Mouse (Mus musculus): ENCODE results near the gene Psmd7. TPM values are rescaled to one million over a fixed set of nuclear protein-coding genes. Genes with fewer than 3 reads are reported as not detected.
A peak's percentile ranks its signal among the peaks of the same experiment; 100 is the strongest.

The Psmd7 gene
- polyA plus RNA-seq, 1 experiment: 4.4 TPM

DNA sequence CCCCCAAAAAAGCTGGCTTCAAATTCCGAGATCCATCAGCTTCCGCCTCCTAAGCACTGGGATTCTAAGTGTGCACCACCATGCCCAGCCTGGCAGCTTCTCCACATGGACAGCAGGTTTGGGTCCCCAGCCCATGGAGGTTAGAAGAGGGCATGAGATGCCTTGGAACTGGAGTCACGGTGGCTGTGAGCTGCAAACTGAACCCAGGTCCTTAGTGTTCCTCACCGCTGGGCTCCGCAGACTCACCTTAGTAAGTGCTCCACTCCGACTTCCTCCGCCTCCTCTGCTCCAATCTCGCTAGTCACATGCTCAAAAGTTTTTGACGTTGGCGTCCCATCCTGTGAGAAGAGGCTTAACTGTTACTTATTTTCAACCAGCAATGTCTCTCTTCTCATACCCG, 6.1 kb downstream of the Psmd7 start:
- Histone ChIP-seq H3K4me3 (replicated peaks) (no peak overlapping the region), H3K9me3 (ENCODE audit: control insufficient read depth, low read length) (no peaks in the 10 kb centered on the region), H3K36me3 (ENCODE audit: control insufficient read depth) (peaks cover 91% of the 10 kb centered on the region), H3K27me3 (ENCODE audit: control insufficient read depth) (no peaks in the 10 kb centered on the region), H3K4me1 (ENCODE audit: control insufficient read depth) (peaks cover 40% of the 10 kb centered on the region)
- TF ChIP-seq GATA1 (IDR thresholded peaks at IDR 0.05; ENCODE audit: low read length): no peak
- no peak for TF ChIP-seq TAL1 (IDR thresholded peaks at IDR 0.05; ENCODE audit: low read length)

DNA sequence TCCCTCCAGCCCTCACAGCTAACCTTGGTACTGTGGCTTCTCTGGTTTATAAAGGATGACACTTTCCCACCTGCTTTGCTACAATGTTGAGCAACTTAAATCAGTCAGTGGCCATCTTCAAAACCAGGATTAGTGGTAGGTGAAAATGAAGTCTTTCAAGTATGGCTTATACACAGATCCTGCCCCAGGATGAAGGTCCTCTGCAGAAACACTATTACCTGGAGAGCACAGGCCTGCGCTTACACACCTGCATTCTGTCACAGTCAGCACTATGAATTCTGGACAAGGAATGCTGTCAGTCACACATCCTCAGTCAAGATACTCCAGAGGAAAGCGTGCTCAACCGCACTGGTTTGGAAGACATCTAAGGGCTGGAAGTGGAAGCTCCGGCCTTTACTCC, 6.7 kb downstream of the Psmd7 start:
- no peaks in the 10 kb centered on the region for H3K27me3 ChIP-seq (ENCODE audit: control insufficient read depth)
- H3K4me3 ChIP-seq (replicated peaks): no peak overlapping the region
- no peak for TF ChIP-seq GATA1 (IDR thresholded peaks at IDR 0.05; ENCODE audit: low read length)
- TF ChIP-seq TAL1 (IDR thresholded peaks at IDR 0.05; ENCODE audit: low read length): no peak
- no peaks in the 10 kb centered on the region for H3K9me3 ChIP-seq (ENCODE audit: control insufficient read depth, low read length)
- H3K4me1 ChIP-seq (ENCODE audit: control insufficient read depth): peaks cover 40% of the 10 kb centered on the region
- H3K36me3 ChIP-seq (ENCODE audit: control insufficient read depth): peaks cover 89% of the 10 kb centered on the region

DNA sequence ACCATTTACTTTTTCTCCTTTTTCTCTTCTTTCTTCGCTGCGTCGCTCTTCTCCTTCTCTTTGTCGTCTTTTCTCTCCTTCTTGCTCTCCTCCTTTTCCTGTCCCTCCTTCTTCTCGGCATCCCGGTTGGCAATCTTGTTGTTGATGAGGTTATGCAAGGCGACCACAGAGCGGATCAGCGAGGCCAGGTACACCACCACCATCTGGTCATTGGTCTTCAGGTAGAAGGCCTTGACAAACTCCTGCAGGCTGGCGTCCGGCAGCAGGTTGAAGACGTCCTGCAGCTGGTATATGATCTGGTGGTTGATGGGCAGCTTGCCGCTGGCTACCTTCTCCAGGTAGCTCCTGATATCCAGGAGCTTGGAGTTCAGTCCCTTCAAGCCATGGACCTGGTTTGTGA, 7.4 kb downstream of the Psmd7 start:
- peaks cover 37% of the 10 kb centered on the region for H3K4me1 ChIP-seq (ENCODE audit: control insufficient read depth)
- H3K36me3 ChIP-seq (ENCODE audit: control insufficient read depth): peaks cover 83% of the 10 kb centered on the region
- no peaks in the 10 kb centered on the region for H3K27me3 ChIP-seq (ENCODE audit: control insufficient read depth)
- no peak overlapping the region for H3K4me3 ChIP-seq (replicated peaks)
- TF ChIP-seq TAL1 (IDR thresholded peaks at IDR 0.05; ENCODE audit: low read length): no peak
- no peak for TF ChIP-seq GATA1 (IDR thresholded peaks at IDR 0.05; ENCODE audit: low read length)
- H3K9me3 ChIP-seq (ENCODE audit: control insufficient read depth, low read length): no peaks in the 10 kb centered on the region

DNA sequence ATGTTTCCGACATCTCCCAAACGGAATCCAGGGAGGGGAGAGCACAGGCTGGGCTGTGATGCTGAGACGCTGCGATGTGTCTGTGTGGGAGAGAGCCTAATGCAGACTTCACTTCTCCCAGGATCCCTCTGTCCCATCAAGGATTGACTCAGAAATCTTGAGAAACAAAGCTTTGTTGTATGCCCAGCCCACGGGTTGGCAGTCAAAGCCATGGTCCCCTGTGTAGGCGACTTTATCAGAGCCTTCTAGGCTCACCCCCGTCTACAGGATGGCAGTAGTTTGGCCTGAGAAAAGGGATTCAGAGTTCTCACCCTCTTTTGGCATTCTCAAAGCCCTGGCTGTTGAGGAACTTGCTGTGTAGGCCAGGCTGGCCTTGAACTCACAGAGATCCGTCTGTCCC, 9.7 kb downstream of the Psmd7 start:
- Histone ChIP-seq H3K36me3 (ENCODE audit: control insufficient read depth) (peaks cover 60% of the 10 kb centered on the region), H3K4me1 (ENCODE audit: control insufficient read depth) (peaks cover 31% of the 10 kb centered on the region), H3K9me3 (ENCODE audit: control insufficient read depth, low read length) (no peaks in the 10 kb centered on the region), H3K4me3 (replicated peaks) (no peak overlapping the region), H3K27me3 (ENCODE audit: control insufficient read depth) (no peaks in the 10 kb centered on the region)
- TF ChIP-seq GATA1 (IDR thresholded peaks at IDR 0.05; ENCODE audit: low read length) (no peak), TAL1 (IDR thresholded peaks at IDR 0.05; ENCODE audit: low read length) (no peak)

DNA sequence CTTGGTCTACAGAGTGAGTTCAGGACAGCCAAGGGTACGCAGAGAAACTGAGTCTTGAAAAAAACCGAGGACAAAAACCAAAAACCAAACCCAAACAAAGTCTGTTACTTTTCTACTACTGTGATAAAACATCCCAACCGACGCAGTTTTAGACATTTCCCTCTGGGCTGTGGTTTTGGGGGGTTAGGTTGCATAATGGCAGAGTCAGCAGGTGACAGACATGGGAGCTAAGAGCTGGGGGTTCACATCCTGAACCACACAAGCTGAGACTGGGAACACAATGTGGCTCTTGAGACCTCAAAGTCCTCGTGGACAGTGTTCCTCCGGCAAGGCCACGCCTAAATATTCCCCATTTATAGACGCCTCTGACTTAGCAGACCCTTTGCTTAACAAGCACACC, 10.1 kb downstream of the Psmd7 start:
- Histone ChIP-seq H3K4me3 (replicated peaks) (no peak overlapping the region), H3K4me1 (ENCODE audit: control insufficient read depth) (peaks cover 31% of the 10 kb centered on the region), H3K9me3 (ENCODE audit: control insufficient read depth, low read length) (no peaks in the 10 kb centered on the region), H3K27me3 (ENCODE audit: control insufficient read depth) (no peaks in the 10 kb centered on the region), H3K36me3 (ENCODE audit: control insufficient read depth) (peaks cover 56% of the 10 kb centered on the region)
- no peak for TF ChIP-seq TAL1 (IDR thresholded peaks at IDR 0.05; ENCODE audit: low read length)
- TF ChIP-seq GATA1 (IDR thresholded peaks at IDR 0.05; ENCODE audit: low read length): no peak

DNA sequence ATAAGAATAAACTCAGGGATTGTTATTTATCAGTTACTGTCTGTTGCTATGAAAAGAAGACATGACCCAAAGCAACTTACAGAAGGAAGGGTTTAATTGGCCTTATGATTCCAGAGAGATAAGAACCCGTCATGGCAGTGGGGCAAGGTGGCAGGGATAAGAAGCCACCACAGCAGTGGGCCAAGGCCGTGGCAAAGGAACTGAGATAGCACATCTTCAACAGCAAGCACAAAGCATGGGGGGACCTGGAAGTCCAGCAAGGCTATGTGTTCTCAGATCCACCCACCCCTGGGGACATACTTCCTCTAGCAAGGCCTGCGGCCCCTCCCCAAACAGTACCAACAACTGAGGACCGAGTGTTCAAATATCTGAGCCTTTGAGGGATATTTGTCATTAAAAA, 10.6 kb downstream of the Psmd7 start:
- peaks cover 31% of the 10 kb centered on the region for H3K4me1 ChIP-seq (ENCODE audit: control insufficient read depth)
- peaks cover 51% of the 10 kb centered on the region for H3K36me3 ChIP-seq (ENCODE audit: control insufficient read depth)
- TF ChIP-seq GATA1 (IDR thresholded peaks at IDR 0.05; ENCODE audit: low read length): peak; percentile 47; the same call in 1 of the 2 replicates
- TF ChIP-seq TAL1 (IDR thresholded peaks at IDR 0.05; ENCODE audit: low read length): peak; percentile 73
- no peak overlapping the region for H3K4me3 ChIP-seq (replicated peaks)
- no peaks in the 10 kb centered on the region for H3K27me3 ChIP-seq (ENCODE audit: control insufficient read depth)
- no peaks in the 10 kb centered on the region for H3K9me3 ChIP-seq (ENCODE audit: control insufficient read depth, low read length)

DNA sequence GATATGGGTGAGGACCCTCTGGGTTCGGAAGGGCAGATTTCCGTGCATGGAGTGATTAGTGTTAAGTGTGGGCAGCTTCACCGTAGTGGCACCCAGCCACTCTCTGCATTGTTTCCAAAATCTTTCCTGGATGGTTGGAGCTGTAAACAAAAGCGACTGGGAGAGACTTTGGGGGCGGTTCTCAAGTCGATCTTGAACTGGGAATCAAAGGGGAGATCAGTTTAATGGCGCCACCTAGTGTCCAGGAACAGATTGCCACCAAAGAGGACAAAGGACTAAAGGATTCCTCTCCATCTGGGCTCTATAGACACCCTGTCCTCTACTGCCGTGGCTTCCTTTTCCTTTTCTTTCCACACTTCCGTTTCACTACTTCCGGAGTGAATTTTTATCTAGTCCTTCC, 11.6 kb downstream of the Psmd7 start:
- Histone ChIP-seq H3K27me3 (ENCODE audit: control insufficient read depth) (no peaks in the 10 kb centered on the region), H3K36me3 (ENCODE audit: control insufficient read depth) (peaks cover 42% of the 10 kb centered on the region), H3K9me3 (ENCODE audit: control insufficient read depth, low read length) (no peaks in the 10 kb centered on the region), H3K4me1 (ENCODE audit: control insufficient read depth) (peaks cover 31% of the 10 kb centered on the region), H3K4me3 (replicated peaks) (peak overlapping the region; percentile 17)
- TF ChIP-seq GATA1 (IDR thresholded peaks at IDR 0.05; ENCODE audit: low read length) (no peak), TAL1 (IDR thresholded peaks at IDR 0.05; ENCODE audit: low read length) (no peak)

DNA sequence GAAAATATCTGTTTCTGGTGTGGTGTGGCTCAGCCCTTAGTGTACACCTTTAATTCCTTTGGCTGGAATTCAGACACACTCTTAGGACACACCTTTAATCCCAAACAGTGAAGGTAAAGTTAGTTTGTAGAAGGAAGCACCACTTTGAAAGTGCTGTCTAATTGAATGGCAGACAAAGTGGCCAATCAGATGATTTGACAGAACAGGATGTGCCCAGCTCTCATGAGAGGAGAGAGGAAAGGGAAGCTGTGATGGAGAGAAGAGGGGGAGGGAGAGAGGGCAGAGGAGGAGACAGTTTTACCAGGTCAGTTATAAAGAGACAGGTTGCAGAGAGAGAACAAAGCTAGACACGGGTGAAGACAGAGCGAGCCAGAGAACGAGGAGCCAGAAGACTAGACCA, 13.5 kb downstream of the Psmd7 start:
- no peaks in the 10 kb centered on the region for H3K27me3 ChIP-seq (ENCODE audit: control insufficient read depth)
- H3K4me3 ChIP-seq (replicated peaks): no peak overlapping the region
- TF ChIP-seq TAL1 (IDR thresholded peaks at IDR 0.05; ENCODE audit: low read length): no peak
- TF ChIP-seq GATA1 (IDR thresholded peaks at IDR 0.05; ENCODE audit: low read length): no peak
- H3K36me3 ChIP-seq (ENCODE audit: control insufficient read depth): peaks cover 22% of the 10 kb centered on the region
- H3K9me3 ChIP-seq (ENCODE audit: control insufficient read depth, low read length): no peaks in the 10 kb centered on the region
- peaks cover 31% of the 10 kb centered on the region for H3K4me1 ChIP-seq (ENCODE audit: control insufficient read depth)

DNA sequence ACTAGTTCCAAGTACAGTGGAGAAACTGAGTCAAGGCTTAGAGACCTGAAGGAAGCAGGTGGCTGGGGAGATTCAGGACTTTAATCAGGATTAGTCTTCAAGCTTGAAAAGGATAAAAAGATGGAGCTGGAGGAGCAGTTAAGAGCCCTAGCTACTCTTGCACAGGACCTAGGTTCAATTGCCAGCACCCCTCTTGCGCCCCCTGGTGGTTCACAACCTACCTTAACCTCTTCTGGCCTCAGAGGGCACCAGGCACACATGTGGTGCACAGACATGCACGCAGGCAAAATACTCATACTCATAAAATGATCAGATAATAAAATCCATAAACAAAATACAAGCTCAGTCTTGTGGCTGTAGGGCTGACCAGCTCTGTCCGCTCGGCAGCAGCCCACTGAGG, 15.8 kb downstream of the Psmd7 start:
- no peaks in the 10 kb centered on the region for H3K9me3 ChIP-seq (ENCODE audit: control insufficient read depth, low read length)
- no peak overlapping the region for H3K4me3 ChIP-seq (replicated peaks)
- no peaks in the 10 kb centered on the region for H3K27me3 ChIP-seq (ENCODE audit: control insufficient read depth)
- H3K4me1 ChIP-seq (ENCODE audit: control insufficient read depth): peaks cover 13% of the 10 kb centered on the region
- no peaks in the 10 kb centered on the region for H3K36me3 ChIP-seq (ENCODE audit: control insufficient read depth)
- TF ChIP-seq TAL1 (IDR thresholded peaks at IDR 0.05; ENCODE audit: low read length) (no peak), GATA1 (IDR thresholded peaks at IDR 0.05; ENCODE audit: low read length) (no peak)

DNA sequence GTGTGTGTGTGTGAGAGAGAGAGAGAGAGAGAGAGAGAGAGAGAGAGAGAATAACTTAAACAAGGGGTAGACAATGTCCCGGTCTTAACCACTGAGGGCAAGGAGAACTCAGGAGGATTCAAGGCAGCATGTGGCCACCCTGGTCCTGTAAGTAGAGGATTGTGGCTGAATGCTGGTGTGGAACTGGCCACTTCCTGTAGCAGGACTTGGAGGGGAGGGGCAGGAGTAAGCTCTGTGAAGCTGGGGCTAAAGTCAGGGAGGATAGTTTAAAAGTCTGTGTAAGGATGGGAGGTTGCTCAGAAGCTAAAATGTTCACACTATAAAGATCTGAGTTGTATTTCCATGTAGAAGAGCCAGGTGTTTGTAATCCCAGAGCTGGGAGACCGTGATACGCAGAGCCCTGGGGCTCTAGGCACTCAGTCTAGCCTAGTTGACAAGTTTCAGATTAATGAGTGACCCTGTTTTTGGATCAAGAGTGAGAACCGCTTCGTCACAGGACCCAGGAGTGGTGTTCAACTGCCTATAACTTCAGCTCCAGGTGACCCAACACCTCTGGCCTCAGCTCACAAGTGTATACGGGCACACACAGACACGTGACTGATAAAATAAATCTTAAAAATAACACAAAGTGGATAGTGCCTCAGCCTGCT, 16.7 kb downstream of the Psmd7 start:
- H3K4me3 ChIP-seq (replicated peaks): no peak overlapping the region
- H3K27me3 ChIP-seq (ENCODE audit: control insufficient read depth): no peaks in the 10 kb centered on the region
- no peak for TF ChIP-seq TAL1 (IDR thresholded peaks at IDR 0.05; ENCODE audit: low read length)
- no peak for TF ChIP-seq GATA1 (IDR thresholded peaks at IDR 0.05; ENCODE audit: low read length)
- no peaks in the 10 kb centered on the region for H3K36me3 ChIP-seq (ENCODE audit: control insufficient read depth)
- peaks cover 4% of the 10 kb centered on the region for H3K4me1 ChIP-seq (ENCODE audit: control insufficient read depth)
- no peaks in the 10 kb centered on the region for H3K9me3 ChIP-seq (ENCODE audit: control insufficient read depth, low read length)

Data from erythroblast, embryonic 14.5 days (primary cell).